Mouse (Mus musculus) left cerebral cortex, adult 11 months (tissue): Measurements from ENCODE around the gene Dtd1.

ENCODE experiments used
- DNase-seq: peaks from one replicate; pipeline ENCODE4 v3.0.0; 2022; ENCODE audit warnings: low spot score

The Dtd1 gene

GRCm38 (mm10) chr2:144715211-144715768, 115.6 kb downstream of the Dtd1 start:
- DNase-seq, result no peak

GRCm38 (mm10) chr2:144716248-144716647, 116.6 kb downstream of the Dtd1 start:
- DNase-seq, result no peak

GRCm38 (mm10) chr2:144718273-144718672, 118.6 kb downstream of the Dtd1 start:
- no peak for DNase-seq

- DNase-seq, result no peak
Observed at GRCm38 (mm10) chr2:144719294-144719693, 119.6 kb downstream of the Dtd1 start.

GRCm38 (mm10) chr2:144719718-144720117, 120.0 kb downstream of the Dtd1 start:
- no peak for DNase-seq

- no peak for DNase-seq
Observed at GRCm38 (mm10) chr2:144720407-144720959, 120.8 kb downstream of the Dtd1 start.

- no peak for DNase-seq
Observed at GRCm38 (mm10) chr2:144724679-144725078, 125.0 kb downstream of the Dtd1 start.

GRCm38 (mm10) chr2:144727136-144727535, 127.4 kb downstream of the Dtd1 start:
- no peak for DNase-seq

- no peak for DNase-seq
Observed at GRCm38 (mm10) chr2:144729776-144730175, 130.1 kb downstream of the Dtd1 start.

GRCm38 (mm10) chr2:144738161-144738560, 138.5 kb downstream of the Dtd1 start:
- DNase-seq, result no peak

- no peak for DNase-seq
Observed at GRCm38 (mm10) chr2:144738576-144738975, 138.9 kb downstream of the Dtd1 start.

- DNase-seq, result no peak
Observed at GRCm38 (mm10) chr2:144740577-144740997, 140.9 kb downstream of the Dtd1 start.

- DNase-seq, result no peak
Observed at GRCm38 (mm10) chr2:144741973-144742372, 142.3 kb downstream of the Dtd1 start.

- no peak for DNase-seq
Observed at GRCm38 (mm10) chr2:144743316-144743715, 143.6 kb downstream of the Dtd1 start.

GRCm38 (mm10) chr2:144745266-144745665, 145.6 kb downstream of the Dtd1 start:
- DNase-seq, result no peak

GRCm38 (mm10) chr2:144746046-144746783, 146.5 kb downstream of the Dtd1 start:
- peak; percentile 23 for DNase-seq

- DNase-seq, result no peak
Observed at GRCm38 (mm10) chr2:144753604-144754003, 153.9 kb downstream of the Dtd1 start.

- no peak for DNase-seq
Observed at GRCm38 (mm10) chr2:144755016-144755415, 155.3 kb downstream of the Dtd1 start.

GRCm38 (mm10) chr2:144760666-144761065, 161.0 kb downstream of the Dtd1 start:
- no peak for DNase-seq

- DNase-seq, result no peak
Observed at GRCm38 (mm10) chr2:144763706-144764105, 164.0 kb downstream of the Dtd1 start.

GRCm38 (mm10) chr2:144764116-144764788, 164.6 kb downstream of the Dtd1 start:
- no peak for DNase-seq

GRCm38 (mm10) chr2:144765219-144765618, 165.5 kb downstream of the Dtd1 start:
- no peak for DNase-seq
